Mouse (Mus musculus): Measurements from ENCODE around the gene Syne3. TPM values are rescaled to one million over a fixed set of nuclear protein-coding genes. Genes with fewer than 3 reads are reported as not detected.

Syne3 gene
- total RNA-seq, 2 experiments from 2014 or later = 6.2 to 7.1 TPM

GRCm38 (mm10) chr12:104904138-104904537 is 105.5 kb downstream of the Syne3 start:
- no peak for DNase-seq (ENCODE audit: low spot score)
- intact Hi-C loops (cut with DNase I) = no loop called here

- intact Hi-C loops (cut with DNase I) = no loop called here
- DNase-seq (ENCODE audit: low spot score) = no peak
Observed at GRCm38 (mm10) chr12:104902392-104903053, 107.1 kb downstream of the Syne3 start.

GRCm38 (mm10) chr12:104901320-104901719 is 108.3 kb downstream of the Syne3 start:
- intact Hi-C loops (cut with DNase I) = no loop called here
- no peak for DNase-seq (ENCODE audit: low spot score)

- intact Hi-C loops (cut with DNase I) = no loop called here
- DNase-seq (ENCODE audit: low spot score) = no peak
Observed at GRCm38 (mm10) chr12:104899835-104900234, 109.8 kb downstream of the Syne3 start.

GRCm38 (mm10) chr12:104899161-104899560 is 110.4 kb downstream of the Syne3 start:
- DNase-seq (ENCODE audit: low spot score) = no peak
- intact Hi-C loops (cut with DNase I) = no loop called here

GRCm38 (mm10) chr12:104898718-104899117 is 110.9 kb downstream of the Syne3 start:
- DNase-seq (ENCODE audit: low spot score) = no peak

GRCm38 (mm10) chr12:104897051-104897618 is 112.5 kb downstream of the Syne3 start:
- intact Hi-C loops (cut with DNase I) = no loop called here
- no peak for DNase-seq (ENCODE audit: low spot score)

More at GRCm38 (mm10) chr12:104898718-104899117, 110.9 kb downstream of the Syne3 start:
- intact Hi-C loops (cut with DNase I) = no loop called here

GRCm38 (mm10) chr12:104896640-104897039 is 113.0 kb downstream of the Syne3 start:
- intact Hi-C loops (cut with DNase I) = no loop called here

GRCm38 (mm10) chr12:104892245-104892644 is 117.4 kb downstream of the Syne3 start:
- DNase-seq (ENCODE audit: low spot score) = no peak
- intact Hi-C loops (cut with DNase I) = no loop called here

More at GRCm38 (mm10) chr12:104896640-104897039, 113.0 kb downstream of the Syne3 start:
- DNase-seq (ENCODE audit: low spot score) = no peak

- no peak for DNase-seq (ENCODE audit: low spot score)
Observed at GRCm38 (mm10) chr12:104890066-104890465, 119.5 kb downstream of the Syne3 start.

GRCm38 (mm10) chr12:104886104-104886503 is 123.5 kb downstream of the Syne3 start:
- no peak for DNase-seq (ENCODE audit: low spot score)
- intact Hi-C loops (cut with DNase I) = no loop called here

More at GRCm38 (mm10) chr12:104890066-104890465, 119.5 kb downstream of the Syne3 start:
- intact Hi-C loops (cut with DNase I) = no loop called here

GRCm38 (mm10) chr12:104882533-104882932 is 127.1 kb downstream of the Syne3 start:
- intact Hi-C loops (cut with DNase I) = no loop called here
- DNase-seq (ENCODE audit: low spot score) = no peak

- DNase-seq (ENCODE audit: low spot score) = no peak
Observed at GRCm38 (mm10) chr12:104882061-104882460, 127.5 kb downstream of the Syne3 start.

GRCm38 (mm10) chr12:104881518-104882060 is 128.0 kb downstream of the Syne3 start:
- intact Hi-C loops (cut with DNase I) = no loop called here
- DNase-seq (ENCODE audit: low spot score) = no peak

More at GRCm38 (mm10) chr12:104882061-104882460, 127.5 kb downstream of the Syne3 start:
- intact Hi-C loops (cut with DNase I) = no loop called here

GRCm38 (mm10) chr12:104880367-104880766 is 129.2 kb downstream of the Syne3 start:
- intact Hi-C loops (cut with DNase I) = no loop called here
- DNase-seq (ENCODE audit: low spot score) = no peak

Small RNA genes lying within 50 kb of the gene (microRNA-seq; reads per million reads assigned to microRNA genes)
- gene Mir3069 = 1.7 reads per million

Other genes with a start within 250 kb of the Syne3 start
- 1 to 10 TPM; 2.8 to 3.5 TPM for gene Clmn, start 144.7 kb downstream of the Syne3 start, total RNA-seq (2021)
- gene Glrx5, start 22.9 kb upstream of the Syne3 start, total RNA-seq (2021) = 10 to 100 TPM; 95.9 to 99.0 TPM
- gene Tcl1b2, start 136.2 kb upstream of the Syne3 start, total RNA-seq (2021) = not detected
- gene Tcl1b1, start 149.9 kb upstream of the Syne3 start, total RNA-seq (2021) = not detected
- gene Tcl1b5, start 166.5 kb upstream of the Syne3 start, total RNA-seq (2021) = not detected
- gene Tcl1b3, start 181.2 kb upstream of the Syne3 start, total RNA-seq (2021) = not detected
- not detected for gene Tcl1b4, start 192.1 kb upstream of the Syne3 start, total RNA-seq (2021)
- gene Tcl1, start 213.0 kb upstream of the Syne3 start, total RNA-seq (2021) = not detected